Mouse (Mus musculus) small intestine, adult 2 months (tissue): ENCODE results near the gene Odaph.

Experiments used
- CTCF ChIP-seq: fragments of 200-500 bp; IDR thresholded peaks from 2 replicates; pipeline ENCODE4 v1.5.1; 2012; ENCODE audit warnings: low read depth, mild to moderate bottlenecking, control low read depth, inconsistent platforms, low read length, moderate library complexity, mixed read lengths; ENCODE audit not compliant: insufficient replicate concordance, insufficient read length; ENCODE audit errors: extremely low read depth
- POLR2A ChIP-seq: fragments of 200-500 bp; IDR thresholded peaks from 2 replicates; pipeline ENCODE4 v1.6.1; 2012; ENCODE audit warnings: low read depth, mild to moderate bottlenecking, control low read depth, inconsistent platforms, low read length, moderate library complexity

- no peak for TF ChIP-seq CTCF
- TF ChIP-seq POLR2A = no peak
Observed at GRCm38 (mm10) chr5:91991191-91991937, 4.1 kb downstream of the Odaph start.
